Mouse (Mus musculus) midbrain, postnatal 0 days (tissue): ENCODE measurements around the gene Tbc1d16. TPM values are rescaled to one million over a fixed set of nuclear protein-coding genes. Genes with fewer than 3 reads are reported as not detected.
A peak's percentile ranks its signal among the peaks of the same experiment; 100 is the strongest.

Source experiments
- ATAC-seq: fragments of 200-750 bp; cut with Nextera tagmentation; 2 replicates; pipeline ENCODE4 v1.8.0; 2017; ENCODE audit warnings: moderate number of reproducible peaks, mild to moderate bottlenecking, moderate TSS enrichment, moderate library complexity; ENCODE audit not compliant: low FRiP score
- DNase-seq: peaks from one replicate; pipeline ENCODE4 v3.0.0-alpha.2; 2015; ENCODE audit warnings: low spot score
- H3K27ac ChIP-seq: fragments of 300-500 bp; sonication (generic); 2 replicates; pipeline ENCODE4 v1.5.1; 2014; ENCODE audit warnings: low read depth, mild to moderate bottlenecking, low read length, mixed read lengths
- H3K27me3 ChIP-seq: fragments of 300-500 bp; sonication (generic); 2 replicates; pipeline ENCODE4 v1.6.1; 2014; ENCODE audit warnings: low read length, control low read depth, mixed read lengths; ENCODE audit not compliant: insufficient read depth
- H3K36me3 ChIP-seq: fragments of 300-500 bp; sonication (generic); 2 replicates; pipeline ENCODE4 v1.6.1; 2014; ENCODE audit warnings: low read length, control low read depth, mixed read lengths; ENCODE audit not compliant: insufficient read depth
- H3K4me1 ChIP-seq: fragments of 300-500 bp; sonication (generic); 2 replicates; pipeline ENCODE4 v1.6.1; 2014; ENCODE audit warnings: mild to moderate bottlenecking, control low read depth, antibody characterized with exemption, low read length, mixed read lengths; ENCODE audit not compliant: insufficient read depth
- H3K4me2 ChIP-seq: fragments of 300-500 bp; sonication (generic); 2 replicates; pipeline ENCODE4 v1.6.1; 2014; ENCODE audit warnings: low read depth, mild to moderate bottlenecking, low read length, mixed read lengths; ENCODE audit not compliant: poor library complexity, severe bottlenecking
- H3K4me3 ChIP-seq: fragments of 300-500 bp; sonication (generic); 2 replicates; pipeline ENCODE4 v1.5.1; 2014; ENCODE audit warnings: low read depth, mild to moderate bottlenecking, low read length, moderate library complexity
- H3K9ac ChIP-seq: fragments of 300-500 bp; sonication (generic); replicated peaks from 2 replicates; pipeline ENCODE4 v1.6.1; 2014; ENCODE audit warnings: mild to moderate bottlenecking, low read length, moderate library complexity, mixed read lengths; ENCODE audit not compliant: poor library complexity, severe bottlenecking
- H3K9me3 ChIP-seq: fragments of 300-500 bp; sonication (generic); 2 replicates; pipeline ENCODE4 v1.6.1; 2016; ENCODE audit warnings: low read length, control low read depth
- CTCF ChIP-seq: IDR thresholded peaks from 2 replicates; pipeline ENCODE4 v1.5.1; 2016; ENCODE audit warnings: antibody characterized with exemption, mild to moderate bottlenecking
- WGBS: fragments of 180-500 bp; shearing (Covaris S2); extraction: QIAGEN DNeasy Blood & Tissue Kit; methylation state at CpG from one replicate; pipeline ENCODE4 v1.1.7; 2014; 5-methylcytosine and 5-hydroxymethylcytosine counted together
- polyA plus RNA-seq: library from polyadenylated mRNA; unstranded; fragments of >200 nt; fragmentation: Nextera tagmentation; extraction: Ambion mirVana; gene quantifications from 2 replicates; pipeline ENCODE4 v1.2.1, GENCODE M21; 2015
- total RNA-seq: library from RNA; depleted of rRNA; stranded (reverse); fragments of >200 nt; gene quantifications from 2 replicates; pipeline ENCODE4 v1.2.3, GENCODE M21; 2014

The Tbc1d16 gene
- total and polyA plus RNA-seq, 2 experiments from 2014 or later, result 43.5 to 152 TPM

DNA sequence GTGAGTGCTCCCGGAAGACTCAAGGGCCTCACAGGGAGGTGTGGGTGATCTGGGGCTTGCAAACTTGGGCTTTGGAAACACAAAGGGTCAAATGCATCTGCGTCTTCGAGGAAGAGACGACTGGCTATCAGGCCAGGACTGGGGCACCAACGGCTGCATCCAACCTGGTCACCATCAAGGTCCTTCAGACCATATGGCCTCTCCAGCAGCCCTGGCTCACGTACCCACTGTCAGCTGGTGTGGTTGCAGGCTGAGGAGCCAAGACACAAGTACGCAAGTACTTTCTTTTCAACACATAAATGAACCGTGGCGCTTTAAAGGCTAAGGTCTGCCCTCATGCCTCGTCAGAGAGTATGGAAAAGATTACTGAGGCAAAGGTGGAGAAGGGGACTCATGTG lies 40.5 kb downstream of the Tbc1d16 start:
- Histone ChIP-seq H3K4me1 (peaks cover 2% of the 10 kb centered on the region; the same call in 1 of the 2 replicates), H3K4me3 (no peak overlapping the region), H3K9me3 (no peaks in the 10 kb centered on the region), H3K27me3 (no peaks in the 10 kb centered on the region), H3K4me2 (no peak overlapping the region), H3K9ac (no peak overlapping the region), H3K27ac (no peak overlapping the region), H3K36me3 (no peaks in the 10 kb centered on the region; the same call in 1 of the 2 replicates)
- no peak for ATAC-seq
- DNase-seq, result no peak
- no peak for TF ChIP-seq CTCF
- WGBS, result 64% methylated on average over 10 of the region's 10 CpGs

- DNase-seq (peak; percentile 94), ATAC-seq (peak; percentile 36; the same call in 1 of the 2 replicates)
- Histone ChIP-seq H3K36me3 (no peaks in the 10 kb centered on the region), H3K4me2 (no peak overlapping the region), H3K27ac (peak overlapping the region; percentile 2; the same call in 1 of the 2 replicates), H3K4me3 (no peak overlapping the region), H3K4me1 (peaks cover 8% of the 10 kb centered on the region; the same call in 1 of the 2 replicates), H3K9ac (no peak overlapping the region), H3K27me3 (no peaks in the 10 kb centered on the region), H3K9me3 (no peaks in the 10 kb centered on the region)
- peak; percentile 84 for TF ChIP-seq CTCF
- 46% methylated on average over 25 of the region's 25 CpGs for WGBS
Observed at GRCm38 (mm10) chr11:119186989-119187799, 41.1 kb downstream of the Tbc1d16 start.

GRCm38 (mm10) chr11:119186381-119186780 lies 41.9 kb downstream of the Tbc1d16 start:
- 81% methylated on average over 3 of the region's 3 CpGs for WGBS
- H3K36me3 ChIP-seq, result no peaks in the 10 kb centered on the region
- H3K9me3 ChIP-seq, result no peaks in the 10 kb centered on the region
- ATAC-seq, result no peak
- DNase-seq, result no peak
- no peak overlapping the region for H3K4me3 ChIP-seq
- H3K27me3 ChIP-seq, result no peaks in the 10 kb centered on the region
- H3K4me1 ChIP-seq, result peaks cover 14% of the 10 kb centered on the region; the same call in 1 of the 2 replicates
- no peak overlapping the region for H3K4me2 ChIP-seq
- TF ChIP-seq CTCF, result no peak
- no peak overlapping the region for H3K27ac ChIP-seq
- no peak overlapping the region for H3K9ac ChIP-seq

DNA sequence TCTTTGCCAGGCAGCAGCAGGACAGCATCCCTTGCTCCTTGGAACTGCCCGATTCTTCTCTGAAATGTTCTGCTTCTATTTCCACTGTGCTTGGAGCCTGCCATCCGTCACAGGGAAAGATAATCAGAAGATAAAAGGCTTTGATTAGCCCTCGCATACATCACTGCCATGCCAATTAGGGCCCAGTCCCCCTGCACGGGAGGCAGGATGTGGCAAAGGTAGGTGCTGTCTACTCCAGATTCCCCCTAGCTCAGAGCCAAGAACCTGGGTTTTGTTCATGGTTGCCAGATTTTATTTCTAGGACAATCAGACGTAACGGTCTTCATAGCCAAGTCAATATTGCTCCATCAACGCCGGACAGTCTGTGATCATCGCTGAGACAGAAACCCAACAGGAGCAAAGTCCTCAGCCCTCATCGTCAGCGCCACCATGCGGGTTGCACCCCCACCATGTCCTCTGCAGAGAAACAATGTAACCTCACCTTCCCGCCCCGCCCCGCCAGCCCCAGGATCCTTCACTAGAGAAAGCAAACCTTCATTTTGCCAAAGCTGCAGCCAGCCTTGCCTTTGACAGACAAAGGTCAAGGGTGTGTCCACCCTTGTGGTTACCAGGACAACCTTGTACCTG lies 44.5 kb downstream of the Tbc1d16 start:
- 67% methylated on average over 15 of the region's 15 CpGs for WGBS
- no peak overlapping the region for H3K27ac ChIP-seq
- no peak overlapping the region for H3K4me2 ChIP-seq
- no peaks in the 10 kb centered on the region for H3K36me3 ChIP-seq
- no peak overlapping the region for H3K9ac ChIP-seq
- ATAC-seq, result no peak
- no peak for TF ChIP-seq CTCF
- DNase-seq, result no peak
- no peaks in the 10 kb centered on the region for H3K27me3 ChIP-seq
- peaks cover 13% of the 10 kb centered on the region; the same call in 1 of the 2 replicates for H3K4me1 ChIP-seq
- H3K4me3 ChIP-seq, result no peak overlapping the region
- no peaks in the 10 kb centered on the region for H3K9me3 ChIP-seq

DNA sequence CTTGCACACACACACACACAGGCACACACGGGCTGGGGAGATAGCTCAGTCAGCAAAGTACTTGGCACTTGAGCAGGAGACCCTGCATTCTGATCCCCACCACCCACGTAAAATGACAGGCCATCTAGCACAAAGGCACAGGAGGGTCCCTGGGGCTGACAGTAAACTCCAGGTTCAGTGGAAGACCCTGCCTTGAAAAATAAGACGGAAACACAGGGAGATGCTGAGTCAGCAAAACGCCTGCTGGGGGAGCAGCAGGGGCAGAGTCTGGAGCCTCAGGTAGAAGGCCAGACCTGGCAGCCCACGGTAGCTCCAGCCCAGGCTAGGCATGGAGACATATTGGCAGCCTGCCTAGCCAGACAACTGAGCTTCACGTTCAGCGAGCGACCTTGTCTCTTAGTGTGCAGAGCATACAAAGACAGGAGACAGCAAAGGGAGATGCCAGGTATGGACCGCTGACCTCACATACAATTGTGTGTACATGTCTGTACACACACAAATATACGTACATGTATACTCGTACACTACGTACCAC lies 46.4 kb downstream of the Tbc1d16 start:
- H3K27me3 ChIP-seq, result no peaks in the 10 kb centered on the region
- ATAC-seq, result no peak
- no peak for TF ChIP-seq CTCF
- H3K4me3 ChIP-seq, result no peak overlapping the region
- H3K9me3 ChIP-seq, result no peaks in the 10 kb centered on the region
- DNase-seq, result no peak
- H3K36me3 ChIP-seq, result no peaks in the 10 kb centered on the region
- WGBS, result 73% methylated on average over 12 of the region's 12 CpGs
- H3K9ac ChIP-seq, result no peak overlapping the region
- H3K4me2 ChIP-seq, result no peak overlapping the region
- peak overlapping the region; percentile 51; the same call in 1 of the 2 replicates for H3K27ac ChIP-seq
- H3K4me1 ChIP-seq, result peaks cover 17% of the 10 kb centered on the region; the same call in 1 of the 2 replicates
